In genomic region chr12:46398875-46399652, GRCm38 (mm10) we compare ENCODE assay signal across 9 mouse cellular contexts.
DNase-seq lines count a peak whose midpoint lies in the region; ATAC-seq and TF ChIP-seq lines count a peak whose summit lies in the region.
"Had no signal": no experiment of that assay in that cellular context is flagged by ENCODE, and none has a peak within 500 bp of the region (broad histone marks: within the 10 kb centered on the region; RNA-seq: fewer than 3 reads in every experiment).

No protein-coding gene starts in this region.

- no peak for ATAC-seq in embryonic facial prominence, embryonic 13.5 days (ENCODE audit: insufficient number of reproducible peaks, insufficient read depth, low FRiP score, low TSS enrichment, low read depth)
- peak; percentile 89 for ATAC-seq in hindbrain, postnatal 0 days

- H3K4me3 ChIP-seq in embryonic facial prominence, embryonic 13.5 days: peak overlapping the region; percentile 55
- peak overlapping the region; percentile 58 for H3K4me3 ChIP-seq in hindbrain, postnatal 0 days (ENCODE audit: low read length)
- H3K4me3 ChIP-seq: myocyte had no signal

- no peaks in the 10 kb centered on the region; the same call in 1 of the 2 replicates for H3K4me1 ChIP-seq in embryonic facial prominence, embryonic 13.5 days
- H3K4me1 ChIP-seq in hindbrain, postnatal 0 days (ENCODE audit: insufficient read depth, low read length): peaks cover 5% of the 10 kb centered on the region; the same call in 1 of the 2 replicates

- peak; percentile 42 for TF ChIP-seq CTCF in hindbrain, postnatal 0 days (IDR thresholded peaks at IDR 0.05; ENCODE audit: low read depth)

- H3K27ac ChIP-seq in embryonic facial prominence, embryonic 13.5 days: no peak overlapping the region
- H3K27ac ChIP-seq in hindbrain, postnatal 0 days: peak overlapping the region; percentile 80

- no peaks in the 10 kb centered on the region for H3K9me3 ChIP-seq in embryonic facial prominence, embryonic 13.5 days
- H3K9me3 ChIP-seq in hindbrain, postnatal 0 days (ENCODE audit: low read length): no peaks in the 10 kb centered on the region

- H3K27me3 ChIP-seq in embryonic facial prominence, embryonic 13.5 days: peaks cover 16% of the 10 kb centered on the region
- no peaks in the 10 kb centered on the region for H3K27me3 ChIP-seq in hindbrain, postnatal 0 days (ENCODE audit: insufficient read depth, low read length)

- H3K4me2 ChIP-seq in embryonic facial prominence, embryonic 13.5 days: peak overlapping the region; percentile 84
- peak overlapping the region; percentile 57 for H3K4me2 ChIP-seq in hindbrain, postnatal 0 days (ENCODE audit: low read depth, low read length)

- DNase-seq in adrenal gland, adult (ENCODE audit: inconsistent age in 2 of 2, low spot score in 1 of 2): peak; percentile 9 to 56
- DNase-seq in adrenal gland, postnatal 4 days (ENCODE audit: low spot score in 2 of 2): no peak
- DNase-seq in Muller cell, postnatal 12 days (ENCODE audit: inconsistent ontology term): peak; percentile 54
- DNase-seq in hindbrain, postnatal 0 days (ENCODE audit: low spot score): peak; percentile 77
- DNase-seq in liver: peak; percentile 7
- DNase-seq in right cerebral cortex, postnatal 25 days: peak; percentile 25
- DNase-seq in adipocyte (ENCODE audit: low spot score): no peak

- no peaks in the 10 kb centered on the region for H3K36me3 ChIP-seq in embryonic facial prominence, embryonic 13.5 days
- H3K36me3 ChIP-seq in hindbrain, postnatal 0 days (ENCODE audit: insufficient read depth, low read length): no peaks in the 10 kb centered on the region

- H3K9ac ChIP-seq in embryonic facial prominence, embryonic 13.5 days: peak overlapping the region; percentile 60
- peak overlapping the region; percentile 63 for H3K9ac ChIP-seq in hindbrain, postnatal 0 days (replicated peaks; ENCODE audit: low read length)

- WGBS in embryonic facial prominence, embryonic 13.5 days: 4% methylated on average over 23 of the region's 23 CpGs
- WGBS in hindbrain, postnatal 0 days: 3% methylated on average over 23 of the region's 23 CpGs

Comparison
In these comparisons a context has a peak if more than half of its experiments do, and no peak if none do; other contexts are left out.
1. DNase-seq: peak in adrenal gland, adult (2 of 2), Muller cell, postnatal 12 days (single experiment), hindbrain, postnatal 0 days (single experiment), liver (single experiment) and right cerebral cortex, postnatal 25 days (single experiment); none in adrenal gland, postnatal 4 days (0 of 2) and adipocyte (single experiment).